Mouse (Mus musculus) midbrain, embryonic 11.5 days (tissue): ENCODE results near the gene Gm42791. TPM values are rescaled to one million over a fixed set of nuclear protein-coding genes. Genes with fewer than 3 reads are reported as not detected.
A peak's percentile ranks its signal among the peaks of the same experiment; 100 is the strongest.

ENCODE experiments used
- ATAC-seq: fragments of 200-750 bp; cut with Nextera tagmentation; 2 replicates; pipeline ENCODE4 v1.8.0; 2017; ENCODE audit warnings: moderate TSS enrichment, moderate library complexity; ENCODE audit not compliant: low FRiP score
- DNase-seq: peaks from one replicate; pipeline ENCODE4 v3.0.0; 2015; ENCODE audit warnings: low spot score; ENCODE audit errors: missing footprints
- H3K27ac ChIP-seq: fragments of 300-500 bp; sonication (generic); 2 replicates; pipeline ENCODE4 v1.5.1; 2014; ENCODE audit warnings: low read depth, low read length
- H3K27me3 ChIP-seq: fragments of 300-500 bp; sonication (generic); 2 replicates; pipeline ENCODE4 v1.6.1; 2014; ENCODE audit warnings: mild to moderate bottlenecking, low read length, moderate library complexity, mixed read lengths; ENCODE audit not compliant: control insufficient read depth, insufficient read depth
- H3K36me3 ChIP-seq: fragments of 300-500 bp; sonication (generic); 2 replicates; pipeline ENCODE4 v1.6.1; 2014; ENCODE audit warnings: mild to moderate bottlenecking, low read length, moderate library complexity, mixed read lengths; ENCODE audit not compliant: control insufficient read depth, insufficient read depth
- H3K4me1 ChIP-seq: fragments of 300-500 bp; sonication (generic); 2 replicates; pipeline ENCODE4 v1.6.1; 2014; ENCODE audit warnings: low read length; ENCODE audit not compliant: control insufficient read depth, insufficient read depth
- H3K4me2 ChIP-seq: fragments of 300-500 bp; sonication (generic); 2 replicates; pipeline ENCODE4 v1.6.1; 2014; ENCODE audit warnings: mild to moderate bottlenecking, moderate library complexity
- H3K4me3 ChIP-seq: fragments of 300-500 bp; sonication (generic); 2 replicates; pipeline ENCODE4 v1.5.1; 2014; ENCODE audit warnings: low read depth, low read length
- H3K9ac ChIP-seq: fragments of 300-500 bp; sonication (generic); 2 replicates; pipeline ENCODE4 v1.6.1; 2014; ENCODE audit warnings: low read length
- H3K9me3 ChIP-seq: fragments of 300-500 bp; sonication (generic); 2 replicates; pipeline ENCODE4 v1.6.1; 2016; ENCODE audit warnings: low read length; ENCODE audit not compliant: control insufficient read depth
- WGBS: fragments of 180-500 bp; shearing (Covaris S2); extraction: QIAGEN DNeasy Blood & Tissue Kit; methylation state at CpG from one replicate; pipeline ENCODE4 v1.1.7; 2014; 5-methylcytosine and 5-hydroxymethylcytosine counted together
- polyA plus RNA-seq: library from polyadenylated mRNA; unstranded; fragments of >200 nt; fragmentation: Nextera tagmentation; extraction: Ambion mirVana; gene quantifications from 2 replicates; pipeline ENCODE4 v1.2.1, GENCODE M21; 2014

Gm42791 gene
- polyA plus RNA-seq, 1 experiment from 2014 or later = 2.0 TPM

- peak overlapping the region; percentile 17; the same call in 1 of the 2 replicates for H3K27ac ChIP-seq
- peak; percentile 33; the same call in 1 of the 2 replicates for ATAC-seq
- no peak overlapping the region for H3K4me2 ChIP-seq
- WGBS = 38% methylated on average over 13 of the region's 13 CpGs
- H3K4me3 ChIP-seq = no peak overlapping the region
- H3K4me1 ChIP-seq = peaks cover 5% of the 10 kb centered on the region; the same call in 1 of the 2 replicates
- DNase-seq = no peak
- no peak overlapping the region for H3K9ac ChIP-seq
- no peaks in the 10 kb centered on the region for H3K36me3 ChIP-seq
- no peaks in the 10 kb centered on the region for H3K9me3 ChIP-seq
- no peaks in the 10 kb centered on the region for H3K27me3 ChIP-seq
Observed at GRCm38 (mm10) chr5:148965691-148966333, 29.1 kb downstream of the Gm42791 start.

- Histone ChIP-seq H3K9ac (no peak overlapping the region), H3K9me3 (no peaks in the 10 kb centered on the region), H3K4me1 (peaks cover 5% of the 10 kb centered on the region; the same call in 1 of the 2 replicates), H3K4me3 (no peak overlapping the region), H3K27ac (no peak overlapping the region), H3K4me2 (no peak overlapping the region), H3K36me3 (no peaks in the 10 kb centered on the region), H3K27me3 (no peaks in the 10 kb centered on the region)
- ATAC-seq (no peak), DNase-seq (no peak)
- 82% methylated on average over 15 of the region's 15 CpGs for WGBS
Observed at GRCm38 (mm10) chr5:148965089-148965591, 29.8 kb downstream of the Gm42791 start.

GRCm38 (mm10) chr5:148964251-148964650 is 30.7 kb downstream of the Gm42791 start:
- Histone ChIP-seq H3K27ac (no peak overlapping the region), H3K4me2 (no peak overlapping the region), H3K36me3 (no peaks in the 10 kb centered on the region), H3K9ac (no peak overlapping the region), H3K27me3 (0 out of 2 replicates have a peak, but pooled peaks cover 2% of the 10 kb centered on the region), H3K9me3 (no peaks in the 10 kb centered on the region), H3K4me3 (no peak overlapping the region), H3K4me1 (peaks cover 12% of the 10 kb centered on the region)
- WGBS = 81% methylated on average over 1 of the region's 1 CpGs
- no peak for DNase-seq
- ATAC-seq = no peak

- WGBS = 67% methylated on average over 10 of the region's 10 CpGs
- peaks cover 12% of the 10 kb centered on the region for H3K4me1 ChIP-seq
- DNase-seq = no peak
- H3K9me3 ChIP-seq = no peaks in the 10 kb centered on the region
- no peak for ATAC-seq
- H3K4me2 ChIP-seq = no peak overlapping the region
- H3K27me3 ChIP-seq = 0 out of 2 replicates have a peak, but pooled peaks cover 2% of the 10 kb centered on the region
- no peak overlapping the region for H3K27ac ChIP-seq
- no peaks in the 10 kb centered on the region for H3K36me3 ChIP-seq
- no peak overlapping the region for H3K4me3 ChIP-seq
- no peak overlapping the region for H3K9ac ChIP-seq
Observed at GRCm38 (mm10) chr5:148960211-148960610, 34.7 kb downstream of the Gm42791 start.

- 3% methylated on average over 35 of the region's 39 CpGs for WGBS
- DNase-seq = peak; percentile 91
- H3K9me3 ChIP-seq = no peaks in the 10 kb centered on the region
- H3K9ac ChIP-seq = peak overlapping the region; percentile 48
- 0 out of 2 replicates have a peak, but pooled peaks cover 2% of the 10 kb centered on the region for H3K27me3 ChIP-seq
- peaks cover 12% of the 10 kb centered on the region for H3K4me1 ChIP-seq
- peak; percentile 77 for ATAC-seq
- H3K27ac ChIP-seq = no peak overlapping the region
- peak overlapping the region; percentile 35 for H3K4me3 ChIP-seq
- no peaks in the 10 kb centered on the region for H3K36me3 ChIP-seq
- H3K4me2 ChIP-seq = peak overlapping the region; percentile 80
Observed at GRCm38 (mm10) chr5:148959068-148959990, 35.6 kb downstream of the Gm42791 start.

- H3K27me3 ChIP-seq = 0 out of 2 replicates have a peak, but pooled peaks cover 2% of the 10 kb centered on the region
- H3K4me3 ChIP-seq = no peak overlapping the region
- ATAC-seq (no peak), DNase-seq (no peak)
- H3K4me1 ChIP-seq = peaks cover 12% of the 10 kb centered on the region
- H3K36me3 ChIP-seq = no peaks in the 10 kb centered on the region
- no peaks in the 10 kb centered on the region for H3K9me3 ChIP-seq
- no peak overlapping the region for H3K9ac ChIP-seq
- no peak overlapping the region for H3K27ac ChIP-seq
- 38% methylated on average over 9 of the region's 9 CpGs for WGBS
- H3K4me2 ChIP-seq = no peak overlapping the region
Observed at GRCm38 (mm10) chr5:148958355-148958754, 36.6 kb downstream of the Gm42791 start.

GRCm38 (mm10) chr5:148956898-148957535 is 37.9 kb downstream of the Gm42791 start:
- WGBS = 65% methylated on average over 9 of the region's 9 CpGs
- no peak for DNase-seq
- no peak overlapping the region for H3K9ac ChIP-seq
- H3K9me3 ChIP-seq = no peaks in the 10 kb centered on the region; the same call in 1 of the 2 replicates
- H3K27ac ChIP-seq = no peak overlapping the region
- peaks cover 12% of the 10 kb centered on the region for H3K4me1 ChIP-seq
- no peaks in the 10 kb centered on the region for H3K36me3 ChIP-seq
- H3K4me2 ChIP-seq = no peak overlapping the region
- no peak overlapping the region for H3K4me3 ChIP-seq
- ATAC-seq = no peak
- 0 out of 2 replicates have a peak, but pooled peaks cover 2% of the 10 kb centered on the region for H3K27me3 ChIP-seq

GRCm38 (mm10) chr5:148956091-148956490 is 38.9 kb downstream of the Gm42791 start:
- H3K4me2 ChIP-seq = no peak overlapping the region
- DNase-seq (no peak), ATAC-seq (no peak)
- H3K36me3 ChIP-seq = no peaks in the 10 kb centered on the region
- H3K4me3 ChIP-seq = no peak overlapping the region
- no peak overlapping the region for H3K27ac ChIP-seq
- no peak overlapping the region for H3K9ac ChIP-seq
- 0 out of 2 replicates have a peak, but pooled peaks cover 2% of the 10 kb centered on the region for H3K27me3 ChIP-seq
- H3K9me3 ChIP-seq = no peaks in the 10 kb centered on the region; the same call in 1 of the 2 replicates
- H3K4me1 ChIP-seq = peaks cover 12% of the 10 kb centered on the region
- WGBS = 81% methylated on average over 9 of the region's 9 CpGs
